Mouse (Mus musculus): ENCODE data around the gene Ppig. TPM values are rescaled to one million over a fixed set of nuclear protein-coding genes. Genes with fewer than 3 reads are reported as not detected.

Ppig gene
- polyA plus RNA-seq (2017; shearing (Covaris generic)) = 100 to 1,000 TPM; 183 to 197 TPM

GRCm38 (mm10) chr2:69722273-69722649 is at the start of gene Ppig:
Ppig (plus strand) TSS chr2:69722545.

GRCm38 (mm10) chr2:69712981-69713625 is 9.2 kb upstream of the Ppig start, which contains the start of gene Fastkd1:
Fastkd1 (minus strand) TSS chr2:69713516.

GRCm38 (mm10) chr2:69789429-69790069 is 67.2 kb downstream of the Ppig start, which contains the start of the genes Ccdc173 and Phospho2:
Ccdc173 (minus strand) TSS chr2:69789575.
Phospho2 (plus strand) TSS chr2:69789623.

Other genes starting within 250 kb of the Ppig start
- under 1 TPM; 0.48 to 0.51 TPM for gene Lrp2, start 136.5 kb upstream of the Ppig start, polyA plus RNA-seq (2017; shearing (Covaris generic))
- 1 to 10 TPM in 1 of 2 experiments, under 1 TPM in 1; 0.54 to 4.5 TPM for gene Bbs5, start 75.4 kb upstream of the Ppig start, polyA plus RNA-seq (2017; shearing (Covaris generic))
- gene Klhl41, start 52.4 kb upstream of the Ppig start, polyA plus RNA-seq (2017; shearing (Covaris generic)) = under 1 TPM in 1 of 2 experiments, not detected in 1; 0.06 TPM
- 10 to 100 TPM in 1 of 2 experiments, 1 to 10 TPM in 1; 9.8 to 14.3 TPM for gene Fastkd1, start 9.0 kb upstream of the Ppig start, polyA plus RNA-seq (2017; shearing (Covaris generic))
- 1 to 10 TPM; 3.9 to 4.2 TPM for gene Ccdc173, start 67.0 kb downstream of the Ppig start, polyA plus RNA-seq (2017; shearing (Covaris generic))
- 10 to 100 TPM; 43.5 to 44.2 TPM for gene Phospho2, start 67.1 kb downstream of the Ppig start, polyA plus RNA-seq (2017; shearing (Covaris generic))
- under 1 TPM in 1 of 2 experiments, not detected in 1; 0.45 TPM for gene Klhl23, start 99.4 kb downstream of the Ppig start, polyA plus RNA-seq (2017; shearing (Covaris generic))
- gene Ssb, start 139.0 kb downstream of the Ppig start, polyA plus RNA-seq (2017; shearing (Covaris generic)) = 100 to 1,000 TPM; 346 to 364 TPM
- 10 to 100 TPM; 28.1 to 32.3 TPM for gene Mettl5, start 163.1 kb downstream of the Ppig start, polyA plus RNA-seq (2017; shearing (Covaris generic))
- gene Ubr3, start 174.7 kb downstream of the Ppig start, polyA plus RNA-seq (2017; shearing (Covaris generic)) = 10 to 100 TPM; 19.5 to 24.8 TPM

Measured in inflammation-experienced regulatory T-cells (primary cell).